Mouse (Mus musculus) liver, embryonic 14.5 days (tissue): ENCODE results near the gene Ugt1a6a.

Experiments
- CTCF ChIP-seq: IDR thresholded peaks from 2 replicates; pipeline ENCODE4 v1.5.1; 2016; ENCODE audit warnings: antibody characterized with exemption, low read depth, control low read depth
- EP300 ChIP-seq: IDR thresholded peaks from 2 replicates; pipeline ENCODE4 v1.6.1; 2016; ENCODE audit warnings: antibody characterized with exemption, low read depth

GRCm38 (mm10) chr1:88255989-88256754, 121.6 kb downstream of the Ugt1a6a start:
- TF ChIP-seq CTCF (no peak), EP300 (no peak)
